8 mouse cellular contexts compared by ENCODE assay signal in genomic region chr16:84802217-84802616, GRCm38 (mm10). TPM values are rescaled to one million over a fixed set of nuclear protein-coding genes. Genes with fewer than 3 reads are reported as not detected.
DNase-seq lines count a peak whose midpoint lies in the region; ATAC-seq and TF ChIP-seq lines count a peak whose summit lies in the region.

No protein-coding gene starts in this region.

- no peak for ATAC-seq in embryonic facial prominence, embryonic 14.5 days (ENCODE audit: low read depth)
- 0 out of 2 replicates have a peak, but pooled peaks have one; percentile 51 for ATAC-seq in stomach, postnatal 0 days (ENCODE audit: low FRiP score, low TSS enrichment)
- no peak for ATAC-seq in hindbrain, embryonic 14.5 days (ENCODE audit: low FRiP score)

- no peak overlapping the region for H3K4me3 ChIP-seq in embryonic facial prominence, embryonic 14.5 days (ENCODE audit: low read depth, low read length)
- no peak overlapping the region for H3K4me3 ChIP-seq in embryonic facial prominence, embryonic 10.5 days
- H3K4me3 ChIP-seq in stomach, postnatal 0 days (ENCODE audit: low read depth, low read length), result no peak overlapping the region
- no peak overlapping the region for H3K4me3 ChIP-seq in hindbrain, embryonic 14.5 days (replicated peaks; ENCODE audit: low read length)

- no peaks in the 10 kb centered on the region for H3K9me3 ChIP-seq in embryonic facial prominence, embryonic 14.5 days (ENCODE audit: control insufficient read depth, low read length)
- H3K9me3 ChIP-seq in embryonic facial prominence, embryonic 10.5 days, result no peaks in the 10 kb centered on the region
- H3K9me3 ChIP-seq in stomach, postnatal 0 days (ENCODE audit: control insufficient read depth, low read length), result no peaks in the 10 kb centered on the region
- H3K9me3 ChIP-seq in hindbrain, embryonic 14.5 days (ENCODE audit: control insufficient read depth, low read length), result no peaks in the 10 kb centered on the region

- TF ChIP-seq EP300 in stomach, postnatal 0 days (optimal IDR thresholded peaks at IDR 0.05), result no peak

- no peak for TF ChIP-seq CTCF in stomach, postnatal 0 days (IDR thresholded peaks at IDR 0.05; ENCODE audit: low read depth)

- H3K27ac ChIP-seq in embryonic facial prominence, embryonic 14.5 days (replicated peaks; ENCODE audit: low read depth, low read length), result no peak overlapping the region
- no peak overlapping the region for H3K27ac ChIP-seq in embryonic facial prominence, embryonic 10.5 days (replicated peaks)
- no peak overlapping the region; the same call in 1 of the 2 replicates for H3K27ac ChIP-seq in stomach, postnatal 0 days (replicated peaks)
- H3K27ac ChIP-seq in hindbrain, embryonic 14.5 days, result no peak overlapping the region

- peak; percentile 53 for DNase-seq in embryonic facial prominence, embryonic 14.5 days (ENCODE audit: low spot score)
- no peak for DNase-seq in embryonic facial prominence, embryonic 10.5 days (ENCODE audit: low spot score)
- DNase-seq in MEL-GATA-1-ER (ENCODE audit: extremely low read depth, low read depth), result peak; percentile 72
- DNase-seq in heart, adult 9 months (ENCODE audit: low spot score in 2 of 2), result peak; percentile 79
- peak; percentile 83 to 86 for DNase-seq in kidney, postnatal 25 days
- DNase-seq in stomach, postnatal 0 days (ENCODE audit: low spot score), result peak; percentile 64
- DNase-seq in adipocyte (ENCODE audit: low spot score), result no peak
- no peak for DNase-seq in hindbrain, embryonic 14.5 days (ENCODE audit: low spot score)

- no peak overlapping the region for H3K9ac ChIP-seq in embryonic facial prominence, embryonic 14.5 days (ENCODE audit: low read depth, low read length)
- no peak overlapping the region for H3K9ac ChIP-seq in stomach, postnatal 0 days (ENCODE audit: low read length)
- no peak overlapping the region for H3K9ac ChIP-seq in hindbrain, embryonic 14.5 days

- no peak overlapping the region for H3K4me2 ChIP-seq in embryonic facial prominence, embryonic 14.5 days (ENCODE audit: low read depth, low read length)
- no peak overlapping the region for H3K4me2 ChIP-seq in stomach, postnatal 0 days (replicated peaks; ENCODE audit: low read depth)
- H3K4me2 ChIP-seq in hindbrain, embryonic 14.5 days (replicated peaks), result no peak overlapping the region

- no peaks in the 10 kb centered on the region for H3K27me3 ChIP-seq in embryonic facial prominence, embryonic 14.5 days (replicated peaks; ENCODE audit: control insufficient read depth, insufficient read depth, low read length)
- no peaks in the 10 kb centered on the region for H3K27me3 ChIP-seq in embryonic facial prominence, embryonic 10.5 days (replicated peaks; ENCODE audit: low read depth, poor library complexity, severe bottlenecking)
- no peaks in the 10 kb centered on the region for H3K27me3 ChIP-seq in stomach, postnatal 0 days (ENCODE audit: control insufficient read depth, insufficient read depth, low read length)
- H3K27me3 ChIP-seq in hindbrain, embryonic 14.5 days (ENCODE audit: control insufficient read depth, insufficient read depth, low read length), result no peaks in the 10 kb centered on the region

- no peaks in the 10 kb centered on the region for H3K4me1 ChIP-seq in embryonic facial prominence, embryonic 14.5 days (ENCODE audit: control insufficient read depth, insufficient read depth, low read length)
- H3K4me1 ChIP-seq in embryonic facial prominence, embryonic 10.5 days, result no peaks in the 10 kb centered on the region
- H3K4me1 ChIP-seq in stomach, postnatal 0 days (replicated peaks; ENCODE audit: control insufficient read depth, insufficient read depth), result no peaks in the 10 kb centered on the region
- no peaks in the 10 kb centered on the region for H3K4me1 ChIP-seq in hindbrain, embryonic 14.5 days (replicated peaks; ENCODE audit: control insufficient read depth, insufficient read depth, low read length)

- 55% methylated on average over 6 of the region's 6 CpGs for WGBS in embryonic facial prominence, embryonic 14.5 days
- 84% methylated on average over 6 of the region's 6 CpGs for WGBS in embryonic facial prominence, embryonic 10.5 days
- 44% methylated on average over 6 of the region's 6 CpGs for WGBS in stomach, postnatal 0 days
- 70% methylated on average over 6 of the region's 6 CpGs for WGBS in hindbrain, embryonic 14.5 days

- no peaks in the 10 kb centered on the region for H3K36me3 ChIP-seq in embryonic facial prominence, embryonic 14.5 days (ENCODE audit: control insufficient read depth, insufficient read depth, low read length)
- H3K36me3 ChIP-seq in embryonic facial prominence, embryonic 10.5 days (replicated peaks), result peaks cover 5% of the 10 kb centered on the region
- H3K36me3 ChIP-seq in stomach, postnatal 0 days (ENCODE audit: control insufficient read depth, insufficient read depth, low read length), result no peaks in the 10 kb centered on the region
- H3K36me3 ChIP-seq in hindbrain, embryonic 14.5 days (replicated peaks; ENCODE audit: control insufficient read depth, insufficient read depth), result peaks cover 3% of the 10 kb centered on the region; the same call in 1 of the 2 replicates

RNA-seq across cellular contexts. Expression of gene Jam2, which starts 28.3 kb away (rescaled TPM):
- polyA plus RNA-seq in embryonic facial prominence, embryonic 14.5 days (2014; fragmentation: Nextera tagmentation; extraction: Ambion mirVana), result 21.2 and 21.6 TPM in 2 replicates
- polyA plus RNA-seq in embryonic facial prominence, embryonic 10.5 days (2016; fragmentation: Nextera tagmentation; extraction: Ambion mirVana), result 9.6 and 14.3 TPM in 2 replicates
- polyA plus RNA-seq in stomach, postnatal 0 days (2015; fragmentation: Nextera tagmentation; extraction: Ambion mirVana), result 6.3 and 6.4 TPM in 2 replicates
- 33.9 and 34.0 TPM in 2 replicates for polyA plus RNA-seq in hindbrain, embryonic 14.5 days (2014; fragmentation: Nextera tagmentation; extraction: Ambion mirVana)

RNA-seq across cellular contexts. Expression of gene Gabpa, which starts 32.5 kb away (rescaled TPM):
- polyA plus RNA-seq in embryonic facial prominence, embryonic 14.5 days (2014; fragmentation: Nextera tagmentation; extraction: Ambion mirVana), result 36.3 and 40.0 TPM in 2 replicates
- polyA plus RNA-seq in embryonic facial prominence, embryonic 10.5 days (2016; fragmentation: Nextera tagmentation; extraction: Ambion mirVana), result 38.7 and 40.4 TPM in 2 replicates
- 10.8 and 11.1 TPM in 2 replicates for polyA plus RNA-seq in stomach, postnatal 0 days (2015; fragmentation: Nextera tagmentation; extraction: Ambion mirVana)
- polyA plus RNA-seq in hindbrain, embryonic 14.5 days (2014; fragmentation: Nextera tagmentation; extraction: Ambion mirVana), result 20.3 and 21.8 TPM in 2 replicates

RNA-seq across cellular contexts. Expression of gene Atp5j, which starts 33.2 kb away (rescaled TPM):
- polyA plus RNA-seq in embryonic facial prominence, embryonic 14.5 days (2014; fragmentation: Nextera tagmentation; extraction: Ambion mirVana), result 795 and 892 TPM in 2 replicates
- 805 and 857 TPM in 2 replicates for polyA plus RNA-seq in embryonic facial prominence, embryonic 10.5 days (2016; fragmentation: Nextera tagmentation; extraction: Ambion mirVana)
- 956 and 984 TPM in 2 replicates for polyA plus RNA-seq in stomach, postnatal 0 days (2015; fragmentation: Nextera tagmentation; extraction: Ambion mirVana)
- polyA plus RNA-seq in hindbrain, embryonic 14.5 days (2014; fragmentation: Nextera tagmentation; extraction: Ambion mirVana), result 757 and 881 TPM in 2 replicates

Comparison
In these comparisons a context has a peak if more than half of its experiments do, and no peak if none do; other contexts are left out.
1. DNase-seq: peak in embryonic facial prominence, embryonic 14.5 days (single experiment), MEL-GATA-1-ER (single experiment), heart, adult 9 months (2 of 2), kidney, postnatal 25 days (2 of 2) and stomach, postnatal 0 days (single experiment); none in embryonic facial prominence, embryonic 10.5 days (single experiment), adipocyte (single experiment) and hindbrain, embryonic 14.5 days (single experiment).